Mouse (Mus musculus) megakaryocyte, embryonic 14.5 days (primary cell): ENCODE measurements around the gene Adss. TPM values are rescaled to one million over a fixed set of nuclear protein-coding genes. Genes with fewer than 3 reads are reported as not detected.

Experiments used
- H3K27me3 ChIP-seq: replicated peaks from 2 replicates; pipeline ENCODE3; 2012; ENCODE audit warnings: inconsistent platforms
- H3K36me3 ChIP-seq: replicated peaks from 2 replicates; pipeline ENCODE3; 2012; ENCODE audit warnings: low read length, inconsistent platforms, mixed read lengths
- H3K4me1 ChIP-seq: 2 replicates; pipeline ENCODE4 v1.6.1; 2012; ENCODE audit warnings: inconsistent platforms
- H3K4me3 ChIP-seq: replicated peaks from 2 replicates; pipeline ENCODE3; 2012; ENCODE audit warnings: moderate library complexity, mild to moderate bottlenecking, inconsistent platforms
- H3K9me3 ChIP-seq: 2 replicates; pipeline ENCODE4 v1.6.1; 2012; ENCODE audit warnings: inconsistent platforms
- FLI1 ChIP-seq: IDR thresholded peaks from 2 replicates; pipeline ENCODE4 v1.6.1; 2012; ENCODE audit warnings: low read length, inconsistent platforms, mixed read lengths
- GATA1 ChIP-seq: IDR thresholded peaks from 3 replicates; pipeline ENCODE4 v1.6.1; 2012; ENCODE audit warnings: mixed read lengths, low read length, inconsistent platforms, borderline replicate concordance
- polyA plus RNA-seq: library from polyadenylated mRNA; stranded (reverse); fragments of >175 nt; gene quantifications from 2 replicates; pipeline ENCODE4 v1.2.3, GENCODE M21; 2012; ENCODE audit warnings: low replicate concordance; ENCODE audit not compliant: insufficient read depth

The Adss gene
- polyA plus RNA-seq, 1 experiment: 14.8 TPM

- Histone ChIP-seq H3K4me3 (no peak overlapping the region), H3K4me1 (peaks cover 9% of the 10 kb centered on the region)
- TF ChIP-seq GATA1 (no peak), FLI1 (no peak)
Measured at GRCm38 (mm10) chr1:177713635-177714396, 82.5 kb downstream of the Adss start.

More at GRCm38 (mm10) chr1:177713635-177714396, 82.5 kb downstream of the Adss start:
- H3K27me3 ChIP-seq: peaks cover 2% of the 10 kb centered on the region
- peaks cover 11% of the 10 kb centered on the region for H3K9me3 ChIP-seq
- H3K36me3 ChIP-seq: no peaks in the 10 kb centered on the region

Other genes starting within 250 kb of the Adss start
- not detected in 2 replicates for gene 1700016C15Rik, start 66.7 kb downstream of the Adss start, polyA plus RNA-seq
- not detected in 2 replicates for gene Catspere2, start 186.9 kb upstream of the Adss start, polyA plus RNA-seq